Comparison of ENCODE assay signal across 20 mouse cellular contexts in the genomic region with DNA sequence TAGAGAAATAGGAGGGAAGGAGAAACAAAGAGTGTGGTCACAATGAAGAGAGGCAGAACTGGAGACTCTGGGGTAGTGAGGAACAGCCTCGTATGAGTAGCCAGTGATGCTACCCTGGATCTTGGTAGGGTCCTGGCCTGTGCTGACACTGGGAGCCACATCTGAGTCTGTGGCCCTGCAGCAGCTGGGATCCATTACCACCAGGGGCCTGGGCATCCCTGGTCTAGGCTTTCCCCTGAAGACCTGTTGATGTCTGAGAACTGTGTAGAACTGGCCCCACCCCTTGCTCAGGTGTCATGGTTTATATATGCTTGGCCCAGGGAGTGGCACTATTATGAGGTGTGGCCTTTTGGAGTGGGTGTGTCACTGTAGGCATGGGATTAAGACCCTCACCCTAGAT. TPM values are rescaled to one million over a fixed set of nuclear protein-coding genes. Genes with fewer than 3 reads are reported as not detected.
DNase-seq lines count a peak whose midpoint lies in the region; ATAC-seq lines count a peak whose summit lies in the region.
"Had no signal": no experiment of that assay in that cellular context is flagged by ENCODE, and none has a peak within 500 bp of the region (broad histone marks: within the 10 kb centered on the region; RNA-seq: fewer than 3 reads in every experiment).

No protein-coding gene starts in this region.

- no peaks in the 10 kb centered on the region for H3K9me3 ChIP-seq in forebrain, embryonic 11.5 days (ENCODE audit: control insufficient read depth, low read length)
- no peaks in the 10 kb centered on the region for H3K9me3 ChIP-seq in forebrain, embryonic 14.5 days (replicated peaks; ENCODE audit: control insufficient read depth, low read length)
- H3K9me3 ChIP-seq in kidney, embryonic 15.5 days (replicated peaks): no peaks in the 10 kb centered on the region
- no peaks in the 10 kb centered on the region for H3K9me3 ChIP-seq in neural tube, embryonic 12.5 days
- H3K9me3 ChIP-seq in embryonic facial prominence, embryonic 15.5 days (replicated peaks): no peaks in the 10 kb centered on the region
- H3K9me3 ChIP-seq: heart, embryonic 13.5 days; hindbrain, embryonic 12.5 days; intestine, embryonic 15.5 days; neural tube, embryonic 13.5 days had no signal

- WGBS in forebrain, embryonic 11.5 days: 90% methylated on average over 1 of the region's 1 CpGs
- WGBS in forebrain, embryonic 14.5 days: 100% methylated on average over 1 of the region's 1 CpGs
- WGBS in kidney, embryonic 15.5 days: 90% methylated on average over 1 of the region's 1 CpGs
- 88% methylated on average over 1 of the region's 1 CpGs for WGBS in neural tube, embryonic 12.5 days
- 88% methylated on average over 1 of the region's 1 CpGs for WGBS in embryonic facial prominence, embryonic 15.5 days

- H3K4me3 ChIP-seq in forebrain, embryonic 11.5 days (ENCODE audit: low read depth, low read length): no peak overlapping the region
- no peak overlapping the region for H3K4me3 ChIP-seq in forebrain, embryonic 14.5 days (ENCODE audit: low read depth, low read length)
- H3K4me3 ChIP-seq in kidney, embryonic 15.5 days (replicated peaks): no peak overlapping the region
- H3K4me3 ChIP-seq in neural tube, embryonic 12.5 days: no peak overlapping the region
- no peak overlapping the region for H3K4me3 ChIP-seq in embryonic facial prominence, embryonic 15.5 days (replicated peaks)
- H3K4me3 ChIP-seq: heart, adult 2 months; heart, embryonic 13.5 days; hindbrain, embryonic 12.5 days; intestine, embryonic 15.5 days; left cerebral cortex, adult 2 months; neural tube, embryonic 13.5 days had no signal

- ATAC-seq in forebrain, embryonic 11.5 days (replicated peaks; ENCODE audit: low FRiP score): no peak
- ATAC-seq in forebrain, embryonic 14.5 days: no peak
- ATAC-seq in kidney, embryonic 15.5 days (replicated peaks; ENCODE audit: low FRiP score): 0 out of 2 replicates have a peak, but pooled peaks have one; percentile 44
- ATAC-seq in neural tube, embryonic 12.5 days (ENCODE audit: low FRiP score, low read depth): 0 out of 2 replicates have a peak, but pooled peaks have one; percentile 21
- ATAC-seq in embryonic facial prominence, embryonic 15.5 days (ENCODE audit: insufficient number of reproducible peaks, low FRiP score, low TSS enrichment, low read depth): peak; percentile 63; the same call in 1 of the 2 replicates
- ATAC-seq: forebrain, embryonic 16.5 days; intestine, embryonic 15.5 days had no signal

- no peaks in the 10 kb centered on the region for H3K4me1 ChIP-seq in forebrain, embryonic 11.5 days (replicated peaks; ENCODE audit: control insufficient read depth, insufficient read depth, low read length)
- H3K4me1 ChIP-seq in forebrain, embryonic 14.5 days (ENCODE audit: control insufficient read depth, insufficient read depth, low read length): no peaks in the 10 kb centered on the region
- no peaks in the 10 kb centered on the region for H3K4me1 ChIP-seq in kidney, embryonic 15.5 days
- H3K4me1 ChIP-seq in neural tube, embryonic 12.5 days: no peaks in the 10 kb centered on the region
- no peaks in the 10 kb centered on the region for H3K4me1 ChIP-seq in embryonic facial prominence, embryonic 15.5 days
- H3K4me1 ChIP-seq: heart, embryonic 13.5 days; hindbrain, embryonic 12.5 days; intestine, embryonic 15.5 days; neural tube, embryonic 13.5 days had no signal

- H3K9ac ChIP-seq in forebrain, embryonic 11.5 days (ENCODE audit: low read length): no peak overlapping the region
- no peak overlapping the region for H3K9ac ChIP-seq in forebrain, embryonic 14.5 days (ENCODE audit: low read length)
- no peak overlapping the region for H3K9ac ChIP-seq in kidney, embryonic 15.5 days
- H3K9ac ChIP-seq in neural tube, embryonic 12.5 days: no peak overlapping the region
- no peak overlapping the region for H3K9ac ChIP-seq in embryonic facial prominence, embryonic 15.5 days
- H3K9ac ChIP-seq: heart, embryonic 13.5 days; hindbrain, embryonic 12.5 days; intestine, embryonic 15.5 days; lung, embryonic 14.5 days; neural tube, embryonic 13.5 days had no signal

- no peak overlapping the region for H3K27ac ChIP-seq in forebrain, embryonic 11.5 days (ENCODE audit: low read depth, low read length)
- H3K27ac ChIP-seq in forebrain, embryonic 14.5 days (ENCODE audit: low read depth, low read length): no peak overlapping the region
- no peak overlapping the region for H3K27ac ChIP-seq in kidney, embryonic 15.5 days
- H3K27ac ChIP-seq in neural tube, embryonic 12.5 days: no peak overlapping the region
- H3K27ac ChIP-seq in embryonic facial prominence, embryonic 15.5 days (replicated peaks): no peak overlapping the region
- H3K27ac ChIP-seq: heart, adult 2 months; heart, embryonic 13.5 days; hindbrain, embryonic 12.5 days; intestine, embryonic 15.5 days; left cerebral cortex, adult 2 months; neural tube, embryonic 13.5 days had no signal

- no peaks in the 10 kb centered on the region for H3K36me3 ChIP-seq in forebrain, embryonic 11.5 days (ENCODE audit: control insufficient read depth, insufficient read depth, low read length)
- no peaks in the 10 kb centered on the region for H3K36me3 ChIP-seq in forebrain, embryonic 14.5 days (ENCODE audit: control insufficient read depth, insufficient read depth, low read length)
- H3K36me3 ChIP-seq in kidney, embryonic 15.5 days: no peaks in the 10 kb centered on the region
- no peaks in the 10 kb centered on the region for H3K36me3 ChIP-seq in neural tube, embryonic 12.5 days
- no peaks in the 10 kb centered on the region for H3K36me3 ChIP-seq in embryonic facial prominence, embryonic 15.5 days
- H3K36me3 ChIP-seq: heart, embryonic 13.5 days; hindbrain, embryonic 12.5 days; intestine, embryonic 15.5 days; neural tube, embryonic 13.5 days had no signal

- H3K4me2 ChIP-seq in forebrain, embryonic 11.5 days (ENCODE audit: low read depth, low read length, severe bottlenecking): no peak overlapping the region
- no peak overlapping the region for H3K4me2 ChIP-seq in forebrain, embryonic 14.5 days (ENCODE audit: low read length)
- no peak overlapping the region for H3K4me2 ChIP-seq in kidney, embryonic 15.5 days
- no peak overlapping the region for H3K4me2 ChIP-seq in neural tube, embryonic 12.5 days (replicated peaks)
- no peak overlapping the region for H3K4me2 ChIP-seq in embryonic facial prominence, embryonic 15.5 days (replicated peaks)
- H3K4me2 ChIP-seq: heart, embryonic 13.5 days; hindbrain, embryonic 12.5 days; intestine, embryonic 15.5 days; lung, embryonic 14.5 days; neural tube, embryonic 13.5 days had no signal

- H3K27me3 ChIP-seq in forebrain, embryonic 11.5 days (ENCODE audit: control insufficient read depth, insufficient read depth, low read length): no peaks in the 10 kb centered on the region
- H3K27me3 ChIP-seq in forebrain, embryonic 14.5 days (replicated peaks; ENCODE audit: control insufficient read depth, insufficient read depth, low read length): no peaks in the 10 kb centered on the region
- no peaks in the 10 kb centered on the region for H3K27me3 ChIP-seq in kidney, embryonic 15.5 days
- no peaks in the 10 kb centered on the region for H3K27me3 ChIP-seq in neural tube, embryonic 12.5 days (replicated peaks)
- no peaks in the 10 kb centered on the region for H3K27me3 ChIP-seq in embryonic facial prominence, embryonic 15.5 days
- H3K27me3 ChIP-seq: heart, embryonic 13.5 days; intestine, embryonic 15.5 days; neural tube, embryonic 13.5 days had no signal

- DNase-seq in forebrain, embryonic 11.5 days (ENCODE audit: low spot score): peak; percentile 29
- DNase-seq in forebrain, embryonic 14.5 days (ENCODE audit: low spot score): no peak
- no peak for DNase-seq in kidney, postnatal 4 days
- no peak for DNase-seq in neural tube, embryonic 10.5 days (ENCODE audit: extremely low spot score, low spot score)
- DNase-seq: cerebellum, adult 18-20 months; gastrocnemius, postnatal 14 days; heart, adult 2 months; midbrain, embryonic 14.5 days; retina, postnatal 1 day; right cerebral cortex, postnatal 4 days had no signal

RNA-seq across cellular contexts. Expression of a gene that starts 12.2 kb away (rescaled TPM):
- 0.53 and 0.84 TPM in 2 replicates for polyA plus RNA-seq in forebrain, embryonic 11.5 days (2014; fragmentation: Nextera tagmentation; extraction: Ambion mirVana)
- polyA plus RNA-seq in forebrain, embryonic 14.5 days (2014; fragmentation: Nextera tagmentation; extraction: Ambion mirVana): 0.80 and 0.82 TPM in 2 replicates
- polyA plus RNA-seq in kidney, embryonic 15.5 days (2015; fragmentation: Nextera tagmentation; extraction: Ambion mirVana): 22.8 and 25.3 TPM in 2 replicates
- polyA plus RNA-seq in neural tube, embryonic 12.5 days (2016; fragmentation: Nextera tagmentation; extraction: Ambion mirVana): 0.66 and 0.84 TPM in 2 replicates
- 9.3 and 11.5 TPM in 2 replicates for polyA plus RNA-seq in embryonic facial prominence, embryonic 15.5 days (2015; fragmentation: Nextera tagmentation; extraction: Ambion mirVana)

Comparison
In these comparisons a context has a peak if more than half of its experiments do, and no peak if none do; other contexts are left out.
1. ATAC-seq: peak in kidney, embryonic 15.5 days (single experiment), neural tube, embryonic 12.5 days (single experiment) and embryonic facial prominence, embryonic 15.5 days (single experiment); none in forebrain, embryonic 11.5 days (single experiment) and forebrain, embryonic 14.5 days (single experiment).